Mouse (Mus musculus): ENCODE results near the gene Hoxc12.

Gene Hoxc12

GRCm38 (mm10) chr15:102936279-102936972, at the start of gene Hoxc12:
TSS of gene Hoxc12 (plus strand) at chr15:102936757.
- no peak for DNase-seq (ENCODE audit: low read depth, low spot score)

- no peak for DNase-seq (ENCODE audit: low read depth, low spot score)
These were observed 41.4 kb upstream of the Hoxc12 start for GRCm38 (mm10) chr15:102895115-102895514.

- DNase-seq (ENCODE audit: low read depth, low spot score): no peak
These were observed 31.6 kb upstream of the Hoxc12 start for GRCm38 (mm10) chr15:102904946-102905345.

GRCm38 (mm10) chr15:102909536-102909935, 27.0 kb upstream of the Hoxc12 start:
- no peak for DNase-seq (ENCODE audit: low read depth, low spot score)

GRCm38 (mm10) chr15:102910038-102910437, 26.5 kb upstream of the Hoxc12 start:
- no peak for DNase-seq (ENCODE audit: low read depth, low spot score)

- no peak for DNase-seq (ENCODE audit: low read depth, low spot score)
These were observed 26.0 kb upstream of the Hoxc12 start for GRCm38 (mm10) chr15:102910496-102911095.

- no peak for DNase-seq (ENCODE audit: low read depth, low spot score)
These were observed 23.4 kb upstream of the Hoxc12 start for GRCm38 (mm10) chr15:102913038-102913585.

GRCm38 (mm10) chr15:102917972-102918572, 18.5 kb upstream of the Hoxc12 start:
- DNase-seq (ENCODE audit: low read depth, low spot score): no peak

GRCm38 (mm10) chr15:102918611-102919265, 17.8 kb upstream of the Hoxc12 start:
- DNase-seq (ENCODE audit: low read depth, low spot score): no peak

GRCm38 (mm10) chr15:102919336-102920180, 17.0 kb upstream of the Hoxc12 start:
- no peak for DNase-seq (ENCODE audit: low read depth, low spot score)

GRCm38 (mm10) chr15:102920619-102921018, 15.9 kb upstream of the Hoxc12 start:
- peak; percentile 80 for DNase-seq (ENCODE audit: low read depth, low spot score)

GRCm38 (mm10) chr15:102921053-102922011, 15.2 kb upstream of the Hoxc12 start, which contains the start of gene Hoxc13:
TSS of gene Hoxc13 (plus strand) at chr15:102921103.
- no peak for DNase-seq (ENCODE audit: low read depth, low spot score)

GRCm38 (mm10) chr15:102922012-102922362, 14.6 kb upstream of the Hoxc12 start:
- DNase-seq (ENCODE audit: low read depth, low spot score): no peak

- DNase-seq (ENCODE audit: low read depth, low spot score): no peak
These were observed 13.7 kb upstream of the Hoxc12 start for GRCm38 (mm10) chr15:102922636-102923500.

GRCm38 (mm10) chr15:102927032-102927645, 9.4 kb upstream of the Hoxc12 start:
- DNase-seq (ENCODE audit: low read depth, low spot score): no peak

GRCm38 (mm10) chr15:102931706-102932358, 4.7 kb upstream of the Hoxc12 start:
- DNase-seq (ENCODE audit: low read depth, low spot score): no peak

- no peak for DNase-seq (ENCODE audit: low read depth, low spot score)
These were observed 2.1 kb upstream of the Hoxc12 start for GRCm38 (mm10) chr15:102934438-102934837.

- DNase-seq (ENCODE audit: low read depth, low spot score): no peak
These were observed 1.7 kb upstream of the Hoxc12 start for GRCm38 (mm10) chr15:102934897-102935296.
